Mouse (Mus musculus) layer of hippocampus, adult 2 months (tissue): ENCODE measurements around the gene Gpx4. TPM values are rescaled to one million over a fixed set of nuclear protein-coding genes. Genes with fewer than 3 reads are reported as not detected.

Experiments used
- DNase-seq, 2 experiments: peaks; one replicate each; pipeline ENCODE4 v3.0.0; 2022; ENCODE audit warnings: low spot score in 2 of 2
- H3K27ac ChIP-seq: fragments of 200-600 bp; 2 replicates; pipeline ENCODE4 v1.8.1; 2022
- H3K4me3 ChIP-seq: fragments of 200-600 bp; 2 replicates; pipeline ENCODE4 v1.8.1; 2022; ENCODE audit warnings: mild to moderate bottlenecking
- CTCF ChIP-seq: fragments of 200-600 bp; conservative IDR thresholded peaks from 2 replicates; pipeline ENCODE4 v1.8.1; 2022; ENCODE audit warnings: antibody characterized with exemption, mild to moderate bottlenecking, moderate library complexity
- total RNA-seq, 2 experiments: library from RNA; stranded (reverse); gene quantifications; 2 replicates each; pipeline ENCODE4 v1.2.3; 2021

The Gpx4 gene
- total RNA-seq, 2 experiments from 2014 or later, result 440 to 464 TPM

- no peak overlapping the region; the same call in 1 of the 2 replicates for H3K4me3 ChIP-seq
- TF ChIP-seq CTCF, result no peak
- H3K27ac ChIP-seq, result peak overlapping the region; percentile 14; the same call in 1 of the 2 replicates
- no peak for DNase-seq
Observed at GRCm38 (mm10) chr10:80017361-80017760, 29.6 kb upstream of the Gpx4 start.

- Histone ChIP-seq H3K27ac (0 out of 2 replicates have a peak overlapping the region, but pooled peaks have one; percentile 14), H3K4me3 (no peak overlapping the region)
- no peak for TF ChIP-seq CTCF
- DNase-seq, result no peak
Observed at GRCm38 (mm10) chr10:80017771-80018170, 29.2 kb upstream of the Gpx4 start.

- no peak for DNase-seq
- peak; percentile 12 for TF ChIP-seq CTCF
- H3K4me3 ChIP-seq, result no peak overlapping the region
- H3K27ac ChIP-seq, result peak overlapping the region; percentile 10; the same call in 1 of the 2 replicates
Observed at GRCm38 (mm10) chr10:80018739-80019297, 28.1 kb upstream of the Gpx4 start.

GRCm38 (mm10) chr10:80019471-80020131 lies 27.4 kb upstream of the Gpx4 start:
- TF ChIP-seq CTCF, result 0 out of 2 replicates have a peak, but pooled peaks have one; percentile 15
- peak overlapping the region; percentile 10; the same call in 1 of the 2 replicates for H3K27ac ChIP-seq
- DNase-seq, result no peak
- no peak overlapping the region for H3K4me3 ChIP-seq

- Histone ChIP-seq H3K4me3 (no peak overlapping the region), H3K27ac (no peak overlapping the region)
- TF ChIP-seq CTCF, result no peak
- no peak for DNase-seq
Observed at GRCm38 (mm10) chr10:80020191-80020590, 26.8 kb upstream of the Gpx4 start.

- no peak for DNase-seq
- H3K4me3 ChIP-seq, result no peak overlapping the region
- TF ChIP-seq CTCF, result no peak; the same call in 1 of the 2 replicates
- H3K27ac ChIP-seq, result no peak overlapping the region
Observed at GRCm38 (mm10) chr10:80020603-80021319, 26.2 kb upstream of the Gpx4 start.

- DNase-seq, result no peak
Observed at GRCm38 (mm10) chr10:80021320-80021641, 25.7 kb upstream of the Gpx4 start.

GRCm38 (mm10) chr10:80022164-80022563 lies 24.8 kb upstream of the Gpx4 start:
- TF ChIP-seq CTCF, result no peak
- Histone ChIP-seq H3K4me3 (no peak overlapping the region), H3K27ac (no peak overlapping the region)
- no peak for DNase-seq

More at GRCm38 (mm10) chr10:80021320-80021641, 25.7 kb upstream of the Gpx4 start:
- no peak overlapping the region for H3K4me3 ChIP-seq
- TF ChIP-seq CTCF, result no peak
- no peak overlapping the region for H3K27ac ChIP-seq

GRCm38 (mm10) chr10:80022806-80023205 lies 24.2 kb upstream of the Gpx4 start:
- no peak for DNase-seq
- no peak overlapping the region for H3K4me3 ChIP-seq
- TF ChIP-seq CTCF, result no peak
- no peak overlapping the region for H3K27ac ChIP-seq

GRCm38 (mm10) chr10:80023758-80024157 lies 23.2 kb upstream of the Gpx4 start:
- no peak for TF ChIP-seq CTCF
- DNase-seq, result no peak
- H3K27ac ChIP-seq, result 0 out of 2 replicates have a peak overlapping the region, but pooled peaks have one; percentile 18
- no peak overlapping the region for H3K4me3 ChIP-seq

GRCm38 (mm10) chr10:80024229-80025043 lies 22.5 kb upstream of the Gpx4 start:
- Histone ChIP-seq H3K4me3 (no peak overlapping the region), H3K27ac (peak overlapping the region; percentile 37; the same call in 1 of the 2 replicates)
- TF ChIP-seq CTCF, result no peak
- DNase-seq, result no peak

GRCm38 (mm10) chr10:80025044-80025347 lies 22.0 kb upstream of the Gpx4 start:
- no peak for DNase-seq
- Histone ChIP-seq H3K4me3 (no peak overlapping the region), H3K27ac (no peak overlapping the region)
- TF ChIP-seq CTCF, result no peak

GRCm38 (mm10) chr10:80025463-80025862 lies 21.5 kb upstream of the Gpx4 start:
- no peak for TF ChIP-seq CTCF
- H3K4me3 ChIP-seq, result no peak overlapping the region
- no peak overlapping the region for H3K27ac ChIP-seq
- no peak for DNase-seq
